Mouse (Mus musculus) embryonic facial prominence, embryonic 11.5 days (tissue): ENCODE data around the gene Kif26b. TPM values are rescaled to one million over a fixed set of nuclear protein-coding genes. Genes with fewer than 3 reads are reported as not detected.

Source experiments
- ATAC-seq: fragments of 200-750 bp; cut with Nextera tagmentation; replicated peaks from 2 replicates; pipeline ENCODE4 v1.8.0; 2017; ENCODE audit warnings: low read depth; ENCODE audit not compliant: insufficient number of reproducible peaks, low FRiP score, low TSS enrichment
- DNase-seq: peaks from one replicate; pipeline ENCODE4 v3.0.0-alpha.2; 2015; ENCODE audit warnings: low spot score
- H3K27ac ChIP-seq: fragments of 300-500 bp; sonication (generic); replicated peaks from 2 replicates; pipeline ENCODE4 v1.5.1; 2014; ENCODE audit warnings: mild to moderate bottlenecking, low read depth, low read length, control low read depth
- H3K27me3 ChIP-seq: fragments of 300-500 bp; sonication (generic); 2 replicates; pipeline ENCODE4 v1.6.1; 2014; ENCODE audit warnings: mild to moderate bottlenecking, low read length, moderate library complexity, mixed read lengths; ENCODE audit not compliant: control insufficient read depth, insufficient read depth
- H3K36me3 ChIP-seq: fragments of 300-500 bp; sonication (generic); replicated peaks from 2 replicates; pipeline ENCODE4 v1.6.1; 2014; ENCODE audit warnings: low read depth, mild to moderate bottlenecking, low read length, moderate library complexity, mixed read lengths; ENCODE audit not compliant: control insufficient read depth, insufficient read depth
- H3K4me1 ChIP-seq: fragments of 300-500 bp; sonication (generic); 2 replicates; pipeline ENCODE4 v1.6.1; 2014; ENCODE audit warnings: low read length, mixed read lengths; ENCODE audit not compliant: control insufficient read depth, insufficient read depth
- H3K4me2 ChIP-seq: fragments of 300-500 bp; sonication (generic); 2 replicates; pipeline ENCODE4 v1.6.1; 2014; ENCODE audit warnings: low read depth, mild to moderate bottlenecking, control low read depth, low read length, moderate library complexity
- H3K4me3 ChIP-seq: fragments of 300-500 bp; sonication (generic); 2 replicates; pipeline ENCODE4 v1.5.1; 2014; ENCODE audit warnings: low read depth, low read length, control low read depth
- H3K9ac ChIP-seq: fragments of 300-500 bp; sonication (generic); replicated peaks from 2 replicates; pipeline ENCODE4 v1.6.1; 2014; ENCODE audit warnings: mild to moderate bottlenecking, control low read depth, low read length
- H3K9me3 ChIP-seq: fragments of 300-500 bp; sonication (generic); replicated peaks from 2 replicates; pipeline ENCODE4 v1.6.1; 2016; ENCODE audit warnings: mild to moderate bottlenecking, low read length, inconsistent platforms, mixed read lengths; ENCODE audit not compliant: control insufficient read depth
- WGBS: fragments of 180-500 bp; shearing (Covaris S2); extraction: QIAGEN DNeasy Blood & Tissue Kit; methylation state at CpG from one replicate; pipeline ENCODE4 v1.1.7; 2014; 5-methylcytosine and 5-hydroxymethylcytosine counted together
- polyA plus RNA-seq: library from polyadenylated mRNA; unstranded; fragments of >200 nt; fragmentation: Nextera tagmentation; extraction: Ambion mirVana; gene quantifications from 2 replicates; pipeline ENCODE4 v1.2.1, GENCODE M21; 2014

Kif26b gene
- polyA plus RNA-seq, 1 experiment from 2014 or later = 12.3 TPM

- no peaks in the 10 kb centered on the region for H3K36me3 ChIP-seq
- ATAC-seq = no peak
- no peak overlapping the region for H3K4me3 ChIP-seq
- H3K4me2 ChIP-seq = no peak overlapping the region
- H3K9ac ChIP-seq = no peak overlapping the region
- no peaks in the 10 kb centered on the region for H3K4me1 ChIP-seq
- DNase-seq = no peak
- WGBS = 43% methylated on average over 8 of the region's 8 CpGs
- no peaks in the 10 kb centered on the region for H3K9me3 ChIP-seq
- H3K27ac ChIP-seq = no peak overlapping the region
- no peaks in the 10 kb centered on the region for H3K27me3 ChIP-seq
Measured at GRCm38 (mm10) chr1:178703496-178703895, 174.6 kb downstream of the Kif26b start.

- H3K4me2 ChIP-seq = no peak overlapping the region
- no peaks in the 10 kb centered on the region for H3K36me3 ChIP-seq
- no peak overlapping the region for H3K9ac ChIP-seq
- H3K27me3 ChIP-seq = no peaks in the 10 kb centered on the region
- H3K27ac ChIP-seq = no peak overlapping the region
- no peaks in the 10 kb centered on the region for H3K4me1 ChIP-seq
- no peak overlapping the region for H3K4me3 ChIP-seq
- ATAC-seq (no peak), DNase-seq (no peak)
- no peaks in the 10 kb centered on the region for H3K9me3 ChIP-seq
- WGBS = 76% methylated on average over 7 of the region's 7 CpGs
Measured at GRCm38 (mm10) chr1:178707925-178708351, 179.0 kb downstream of the Kif26b start.

DNA sequence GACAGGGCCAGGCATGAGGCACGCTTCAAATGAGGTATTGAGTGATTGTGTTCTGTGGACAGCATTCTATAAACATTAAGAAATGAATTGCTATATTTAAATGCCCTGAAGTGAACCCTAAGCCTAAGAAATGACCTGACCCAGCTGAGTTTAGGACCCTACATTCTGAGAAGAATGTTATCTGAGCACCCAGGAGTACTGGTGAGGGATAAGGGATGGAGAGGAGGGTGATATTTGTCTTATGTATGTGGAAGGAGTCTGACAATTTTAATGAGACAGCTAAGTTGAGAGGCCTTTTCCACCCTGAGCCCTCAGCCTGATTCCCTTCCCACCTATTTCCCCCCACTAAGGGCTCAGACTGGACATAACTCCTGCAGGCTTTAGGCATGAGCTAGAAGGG lies 179.4 kb downstream of the Kif26b start:
- H3K9ac ChIP-seq = no peak overlapping the region
- H3K4me1 ChIP-seq = no peaks in the 10 kb centered on the region
- H3K9me3 ChIP-seq = no peaks in the 10 kb centered on the region
- DNase-seq (no peak), ATAC-seq (no peak)
- no peak overlapping the region for H3K4me2 ChIP-seq
- no peaks in the 10 kb centered on the region for H3K36me3 ChIP-seq
- no peak overlapping the region for H3K27ac ChIP-seq
- H3K4me3 ChIP-seq = no peak overlapping the region
- no peaks in the 10 kb centered on the region for H3K27me3 ChIP-seq
- WGBS = 88% methylated on average over 1 of the region's 1 CpGs

- H3K9me3 ChIP-seq = no peaks in the 10 kb centered on the region
- H3K4me1 ChIP-seq = no peaks in the 10 kb centered on the region
- ATAC-seq (no peak), DNase-seq (no peak)
- H3K4me3 ChIP-seq = no peak overlapping the region
- H3K4me2 ChIP-seq = no peak overlapping the region
- no peaks in the 10 kb centered on the region for H3K27me3 ChIP-seq
- H3K9ac ChIP-seq = no peak overlapping the region
- WGBS = 82% methylated on average over 9 of the region's 9 CpGs
- H3K36me3 ChIP-seq = no peaks in the 10 kb centered on the region
- no peak overlapping the region for H3K27ac ChIP-seq
Measured at GRCm38 (mm10) chr1:178712189-178712873, 183.4 kb downstream of the Kif26b start.

DNA sequence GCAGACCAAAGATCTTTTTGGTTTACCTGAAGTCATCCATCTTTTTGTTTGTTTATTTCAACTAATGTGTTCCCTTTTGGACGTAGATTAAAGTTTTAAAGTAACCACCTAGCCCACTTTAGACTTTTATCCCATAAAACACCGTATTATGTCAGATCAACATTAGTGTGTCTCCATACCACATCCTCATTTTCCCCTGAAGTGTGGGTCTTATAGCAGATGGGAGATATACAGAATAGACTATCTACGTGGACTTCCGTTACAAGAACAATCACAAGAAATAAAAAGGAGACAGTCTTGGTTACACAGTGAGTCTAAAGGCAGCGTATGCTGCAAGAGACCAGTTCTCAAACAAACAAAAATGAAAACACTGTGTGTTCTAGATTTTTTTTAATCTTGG lies 185.3 kb downstream of the Kif26b start:
- H3K36me3 ChIP-seq = no peaks in the 10 kb centered on the region
- no peaks in the 10 kb centered on the region for H3K4me1 ChIP-seq
- ATAC-seq (no peak), DNase-seq (no peak)
- no peak overlapping the region for H3K9ac ChIP-seq
- WGBS = 93% methylated on average over 5 of the region's 5 CpGs
- H3K4me3 ChIP-seq = no peak overlapping the region
- H3K27me3 ChIP-seq = no peaks in the 10 kb centered on the region
- no peak overlapping the region for H3K27ac ChIP-seq
- H3K4me2 ChIP-seq = no peak overlapping the region
- H3K9me3 ChIP-seq = no peaks in the 10 kb centered on the region

DNA sequence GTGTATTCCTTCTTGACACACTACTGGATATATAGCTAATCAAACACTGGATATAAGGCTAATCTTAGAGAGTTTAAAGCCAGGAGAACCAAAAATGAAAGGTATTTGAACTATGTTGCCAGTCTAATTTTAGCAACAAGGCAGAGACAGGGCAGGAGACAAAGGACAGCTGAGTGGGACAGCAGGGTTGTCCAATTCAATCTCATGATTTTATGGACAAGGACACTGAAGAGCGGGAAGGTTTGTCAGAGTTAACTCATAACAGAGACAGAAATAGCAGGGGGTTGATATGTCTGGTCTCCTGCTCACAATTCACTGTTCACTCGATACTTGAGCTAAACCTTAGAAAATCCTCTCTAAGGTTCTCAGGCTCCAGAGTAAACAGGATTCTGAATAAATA lies 187.5 kb downstream of the Kif26b start:
- Histone ChIP-seq H3K27me3 (no peaks in the 10 kb centered on the region), H3K27ac (no peak overlapping the region), H3K9ac (no peak overlapping the region), H3K4me1 (no peaks in the 10 kb centered on the region), H3K9me3 (no peaks in the 10 kb centered on the region), H3K4me2 (no peak overlapping the region), H3K36me3 (no peaks in the 10 kb centered on the region), H3K4me3 (no peak overlapping the region)
- 66% methylated on average over 2 of the region's 2 CpGs for WGBS
- DNase-seq (no peak), ATAC-seq (no peak)

- DNase-seq (peak; percentile 47), ATAC-seq (no peak)
- Histone ChIP-seq H3K4me2 (no peak overlapping the region), H3K9ac (no peak overlapping the region), H3K27me3 (no peaks in the 10 kb centered on the region), H3K27ac (no peak overlapping the region), H3K4me1 (no peaks in the 10 kb centered on the region), H3K9me3 (no peaks in the 10 kb centered on the region), H3K4me3 (no peak overlapping the region), H3K36me3 (no peaks in the 10 kb centered on the region)
- 84% methylated on average over 2 of the region's 2 CpGs for WGBS
Measured at GRCm38 (mm10) chr1:178720821-178721220, 191.9 kb downstream of the Kif26b start.

- Histone ChIP-seq H3K27me3 (no peaks in the 10 kb centered on the region), H3K27ac (no peak overlapping the region), H3K4me1 (no peaks in the 10 kb centered on the region), H3K4me3 (no peak overlapping the region), H3K4me2 (no peak overlapping the region), H3K9ac (no peak overlapping the region), H3K36me3 (no peaks in the 10 kb centered on the region), H3K9me3 (no peaks in the 10 kb centered on the region)
- DNase-seq = no peak
- whole genome bisulfite sequencing = 93% methylated on average over 4 of the region's 4 CpGs
- ATAC-seq = no peak
Measured at GRCm38 (mm10) chr1:178722793-178723192, 193.9 kb downstream of the Kif26b start.
